Mouse (Mus musculus) myocyte (in vitro differentiated cells): ENCODE data around the gene Tmem176a. TPM values are rescaled to one million over a fixed set of nuclear protein-coding genes. Genes with fewer than 3 reads are reported as not detected.
"Not testable (repeated sequence)": the region's sequence is repeated elsewhere in the genome, so short reads cannot be mapped to it uniquely, and the experiment has no call there.

Experiments
- H3K27me3 ChIP-seq: one replicate; pipeline ENCODE4 v1.6.1; 2011; ENCODE audit not compliant: control insufficient read depth, insufficient read depth, insufficient read length
- H3K36me3 ChIP-seq: one replicate; pipeline ENCODE4 v1.6.1; 2011; ENCODE audit not compliant: control insufficient read depth, insufficient read depth
- H3K4me2 ChIP-seq: one replicate; pipeline ENCODE4 v1.6.1; 2011; ENCODE audit warnings: low read depth, control low read depth
- H3K4me3 ChIP-seq: one replicate; pipeline ENCODE4 v1.5.1; 2011; ENCODE audit warnings: mild to moderate bottlenecking, control low read depth, moderate library complexity
- H3K79me2 ChIP-seq: one replicate; pipeline ENCODE4 v1.6.1; 2011; ENCODE audit not compliant: control insufficient read depth, insufficient read depth
- H3ac ChIP-seq: one replicate; pipeline ENCODE4 v1.6.1; 2011; ENCODE audit not compliant: control insufficient read depth, insufficient read length
- CEBPB ChIP-seq: IDR thresholded peaks from 2 replicates; pipeline ENCODE4 v1.6.1; 2011; ENCODE audit warnings: mild to moderate bottlenecking, moderate library complexity; ENCODE audit not compliant: poor library complexity, insufficient read depth, severe bottlenecking
- E2F4 ChIP-seq: IDR thresholded peaks from one replicate; pipeline ENCODE4 v1.6.1; 2011; ENCODE audit warnings: mild to moderate bottlenecking, control low read depth, moderate library complexity; ENCODE audit not compliant: insufficient read depth
- MAX ChIP-seq: IDR thresholded peaks from one replicate; pipeline ENCODE4 v1.6.1; 2011; ENCODE audit warnings: low read depth, mild to moderate bottlenecking, control low read depth
- MYOD1 ChIP-seq, 3 experiments: IDR thresholded peaks; one replicate each; pipeline ENCODE4 v1.6.1; 2011; ENCODE audit warnings: control low read depth in 2 of 3, low read depth in 2 of 3, mild to moderate bottlenecking in 2 of 3, moderate library complexity in 1 of 3; ENCODE audit not compliant: insufficient read length in 2 of 3, control insufficient read depth in 1 of 3
- MYOG ChIP-seq, 3 experiments: IDR thresholded peaks; one replicate each; pipeline ENCODE4 v1.6.1; 2011; ENCODE audit warnings: control low read depth in 2 of 3, low read depth in 2 of 3, mild to moderate bottlenecking in 2 of 3; ENCODE audit not compliant: insufficient read length in 2 of 3, control insufficient read depth in 1 of 3, insufficient read depth in 1 of 3
- POLR2A ChIP-seq: IDR thresholded peaks from one replicate; pipeline ENCODE4 v1.6.1; 2011; ENCODE audit warnings: low read depth, mild to moderate bottlenecking, control low read depth, moderate library complexity; ENCODE audit not compliant: insufficient read length
- POLR2AphosphoS2 ChIP-seq: IDR thresholded peaks from one replicate; pipeline ENCODE4 v1.6.1; 2011; ENCODE audit warnings: low read depth, control low read depth; ENCODE audit not compliant: insufficient read length
- REST ChIP-seq: IDR thresholded peaks from one replicate; pipeline ENCODE4 v1.6.1; 2011; ENCODE audit warnings: mild to moderate bottlenecking, control low read depth, moderate library complexity; ENCODE audit not compliant: insufficient read depth, insufficient read length
- SRF ChIP-seq: IDR thresholded peaks from one replicate; pipeline ENCODE4 v1.6.1; 2011; ENCODE audit warnings: low read depth; ENCODE audit not compliant: control insufficient read depth, insufficient read length
- TCF12 ChIP-seq: IDR thresholded peaks from one replicate; pipeline ENCODE4 v1.6.1; 2011; ENCODE audit warnings: mild to moderate bottlenecking, control low read depth; ENCODE audit not compliant: poor library complexity, insufficient read depth, severe bottlenecking
- TCF3 ChIP-seq: IDR thresholded peaks from one replicate; pipeline ENCODE4 v1.6.1; 2011; ENCODE audit warnings: low read depth, control low read depth; ENCODE audit not compliant: insufficient read length
- USF1 ChIP-seq: IDR thresholded peaks from one replicate; pipeline ENCODE4 v1.6.1; 2011; ENCODE audit warnings: low read depth, mild to moderate bottlenecking, control low read depth, moderate library complexity
- polyA plus RNA-seq: library from polyadenylated mRNA; unstranded; fragments of >200 nt; fragmentation: generic; extraction: Trizol; gene quantifications from one replicate; pipeline ENCODE4 v1.2.1, GENCODE M21; 2012; ENCODE audit warnings: missing spikeins

The Tmem176a gene
- polyA plus RNA-seq, 1 experiment, result 3.0 TPM

- Histone ChIP-seq H3K36me3 (no peaks in the 10 kb centered on the region), H3ac (no peak overlapping the region), H3K27me3 (no peaks in the 10 kb centered on the region), H3K4me2 (no peak overlapping the region), H3K4me3 (no peak overlapping the region), H3K79me2 (no peaks in the 10 kb centered on the region)
- no peak for TF ChIP-seq TCF3
- no peak for TF ChIP-seq E2F4
- TF ChIP-seq SRF, result no peak
- TF ChIP-seq POLR2A, result no peak
- no peak for TF ChIP-seq CEBPB
- TF ChIP-seq USF1, result no peak
- TF ChIP-seq MYOD1 (IDR thresholded peaks at IDR 0.05; ENCODE audit: control insufficient read depth in 1 of 3, insufficient read length in 2 of 3, low read depth in 2 of 3), result no peak
- no peak for TF ChIP-seq REST
- TF ChIP-seq TCF12, result no peak
- TF ChIP-seq MAX, result no peak
- TF ChIP-seq MYOG (IDR thresholded peaks at IDR 0.05; ENCODE audit: control insufficient read depth in 1 of 3, insufficient read depth in 1 of 3, insufficient read length in 2 of 3, low read depth in 2 of 3), result no peak
- TF ChIP-seq POLR2AphosphoS2, result no peak
These were observed 22.8 kb downstream of the Tmem176a start for GRCm38 (mm10) chr6:48863488-48863887.

DNA sequence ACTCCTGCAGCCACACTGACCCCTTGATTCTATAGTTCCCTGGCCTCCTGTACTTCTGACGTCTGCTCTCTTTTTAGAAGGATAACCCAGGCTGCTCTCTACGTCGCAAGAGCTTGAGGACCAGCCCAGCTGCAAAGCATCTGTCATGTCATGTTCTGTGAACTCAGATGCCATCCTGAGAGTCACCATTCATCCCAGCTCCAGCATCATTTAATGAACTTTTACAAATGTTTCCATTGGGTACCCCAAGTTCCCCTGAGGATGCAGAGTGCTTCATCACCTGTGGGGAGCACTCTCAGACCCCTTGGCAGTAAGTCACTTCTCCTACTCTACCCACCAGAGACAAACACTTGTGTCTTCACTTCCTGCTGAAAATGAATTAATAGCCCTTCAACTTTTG, 23.5 kb downstream of the Tmem176a start:
- H3K36me3 ChIP-seq, result no peaks in the 10 kb centered on the region
- no peaks in the 10 kb centered on the region for H3K79me2 ChIP-seq
- no peak overlapping the region for H3K4me3 ChIP-seq
- H3K27me3 ChIP-seq, result no peaks in the 10 kb centered on the region
- no peak overlapping the region for H3ac ChIP-seq
- TF ChIP-seq POLR2AphosphoS2, result no peak
- no peak for TF ChIP-seq SRF
- TF ChIP-seq MYOD1 (IDR thresholded peaks at IDR 0.05; ENCODE audit: control insufficient read depth in 1 of 3, insufficient read length in 2 of 3, low read depth in 2 of 3), result no peak
- no peak for TF ChIP-seq TCF12
- no peak for TF ChIP-seq POLR2A
- TF ChIP-seq MAX, result no peak
- TF ChIP-seq REST, result no peak
- TF ChIP-seq E2F4, result no peak
- no peak for TF ChIP-seq TCF3
- TF ChIP-seq USF1, result no peak
- TF ChIP-seq CEBPB, result no peak
- TF ChIP-seq MYOG (IDR thresholded peaks at IDR 0.05; ENCODE audit: control insufficient read depth in 1 of 3, insufficient read depth in 1 of 3, insufficient read length in 2 of 3, low read depth in 2 of 3), result no peak
- no peak overlapping the region for H3K4me2 ChIP-seq

GRCm38 (mm10) chr6:48864723-48865122, 24.0 kb downstream of the Tmem176a start:
- Histone ChIP-seq H3K4me3 (no peak overlapping the region), H3K79me2 (no peaks in the 10 kb centered on the region), H3K4me2 (no peak overlapping the region), H3ac (no peak overlapping the region), H3K27me3 (no peaks in the 10 kb centered on the region), H3K36me3 (no peaks in the 10 kb centered on the region)
- TF ChIP-seq MAX (no peak), E2F4 (no peak), USF1 (no peak), MYOG (IDR thresholded peaks at IDR 0.05; ENCODE audit: control insufficient read depth in 1 of 3, insufficient read depth in 1 of 3, insufficient read length in 2 of 3, low read depth in 2 of 3) (no peak), CEBPB (no peak), MYOD1 (IDR thresholded peaks at IDR 0.05; ENCODE audit: control insufficient read depth in 1 of 3, insufficient read length in 2 of 3, low read depth in 2 of 3) (no peak), POLR2A (no peak), SRF (no peak), TCF3 (no peak), REST (no peak), TCF12 (no peak), POLR2AphosphoS2 (no peak)

DNA sequence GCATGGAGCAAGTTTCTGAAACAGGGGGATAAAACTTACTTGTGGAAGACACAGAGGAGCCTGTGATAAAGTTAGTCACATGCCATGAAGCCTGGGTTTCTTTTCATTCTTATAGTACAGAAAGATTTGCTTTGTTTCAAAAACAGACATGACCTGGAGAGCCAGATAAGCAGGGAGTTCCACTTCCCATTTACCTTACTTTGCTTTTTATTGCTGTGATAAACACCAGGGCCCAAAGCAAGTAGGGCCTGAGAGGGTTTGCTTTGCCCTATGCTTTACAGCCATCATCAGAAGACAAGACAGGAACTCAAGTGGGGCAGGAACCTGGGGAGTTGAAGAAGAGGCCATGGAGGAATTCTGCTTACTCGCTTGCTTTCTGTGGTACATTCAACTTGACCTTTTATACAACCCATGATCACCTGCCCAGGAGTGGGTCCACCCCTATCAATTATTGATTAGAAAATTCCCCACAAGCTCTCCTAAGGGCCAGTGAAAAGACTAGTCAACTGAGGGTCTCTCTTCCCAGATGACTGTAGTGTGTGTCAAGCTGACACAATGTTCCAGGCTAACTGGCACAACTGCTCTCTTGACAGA, 24.5 kb downstream of the Tmem176a start:
- Histone ChIP-seq H3K79me2 (no peaks in the 10 kb centered on the region), H3K4me2 (no peak overlapping the region), H3K4me3 (no peak overlapping the region), H3K27me3 (no peaks in the 10 kb centered on the region), H3ac (no peak overlapping the region), H3K36me3 (no peaks in the 10 kb centered on the region)
- TF ChIP-seq POLR2A, result no peak
- no peak for TF ChIP-seq POLR2AphosphoS2
- no peak for TF ChIP-seq MYOG (IDR thresholded peaks at IDR 0.05; ENCODE audit: control insufficient read depth in 1 of 3, insufficient read depth in 1 of 3, insufficient read length in 2 of 3, low read depth in 2 of 3)
- no peak for TF ChIP-seq E2F4
- TF ChIP-seq MAX, result no peak
- TF ChIP-seq SRF, result no peak
- TF ChIP-seq USF1, result no peak
- no peak for TF ChIP-seq CEBPB
- no peak for TF ChIP-seq TCF3
- no peak for TF ChIP-seq MYOD1 (IDR thresholded peaks at IDR 0.05; ENCODE audit: control insufficient read depth in 1 of 3, insufficient read length in 2 of 3, low read depth in 2 of 3)
- TF ChIP-seq TCF12, result no peak
- no peak for TF ChIP-seq REST

DNA sequence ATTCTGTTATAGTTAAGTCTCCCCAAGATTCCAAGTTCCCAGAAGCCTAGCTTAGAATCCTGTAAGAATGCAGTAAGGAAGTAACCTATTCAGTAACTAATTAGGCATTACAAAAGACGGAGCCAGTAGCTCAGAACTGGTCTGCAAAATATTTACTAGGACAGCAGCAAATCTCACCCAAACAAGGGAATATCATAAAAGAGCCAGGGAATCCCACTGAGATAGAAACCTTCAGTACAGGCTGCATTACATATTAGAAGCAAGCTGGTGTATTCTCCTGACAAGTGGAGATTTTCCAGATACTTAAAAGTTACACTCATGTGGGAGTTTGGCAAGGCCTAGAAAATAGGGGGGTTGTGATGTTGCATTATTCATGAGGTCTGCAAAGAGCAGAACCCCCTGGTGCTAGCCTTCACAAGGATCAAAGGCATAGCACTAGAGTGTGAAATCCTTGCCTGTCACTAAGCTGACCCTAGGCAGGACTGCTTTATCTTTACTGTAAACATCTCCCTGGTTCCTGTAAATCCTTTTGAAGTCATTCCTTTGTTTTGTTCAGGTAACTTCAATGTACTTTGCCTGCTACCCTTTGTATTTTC, 25.7 kb downstream of the Tmem176a start:
- not testable (repeated sequence) for H3K79me2 ChIP-seq, H3K4me2 ChIP-seq, H3K4me3 ChIP-seq, H3ac ChIP-seq, H3K36me3 ChIP-seq, H3K27me3 ChIP-seq
